Mouse (Mus musculus) urinary bladder, postnatal 14 days (tissue): ENCODE measurements around the gene Ptov1.
A peak's percentile ranks its signal among the peaks of the same experiment; 100 is the strongest.

Source experiments
- DNase-seq: peaks from one replicate; pipeline ENCODE4 v3.0.0; 2021; ENCODE audit warnings: low spot score

Gene Ptov1

DNA sequence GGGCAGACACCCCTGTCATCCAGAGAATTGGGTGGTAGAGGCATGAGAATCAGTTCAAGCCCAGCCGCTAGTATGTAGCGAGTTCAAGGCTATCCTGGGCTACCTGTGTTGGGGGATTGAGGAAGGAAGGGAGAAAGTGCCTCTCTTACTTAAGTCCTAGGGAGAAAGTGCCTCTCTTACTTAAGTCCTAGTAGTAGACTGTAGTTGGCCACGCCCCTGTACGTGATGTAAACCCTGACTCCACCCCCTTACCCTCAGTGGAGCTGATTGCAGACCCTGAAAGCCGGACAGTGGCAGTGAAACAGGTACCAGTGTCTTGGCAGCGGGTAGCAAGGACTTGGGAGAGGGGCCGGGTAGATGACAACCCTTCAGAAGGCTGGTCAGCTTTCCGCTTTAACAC, 11.7 kb downstream of the Ptov1 start:
- DNase-seq, result no peak

- DNase-seq, result peak; percentile 84
Measured at GRCm38 (mm10) chr7:44857042-44857552, 12.5 kb downstream of the Ptov1 start, which contains the start of gene Pnkp. Gene Pnkp (plus strand): TSS chr7:44857139.

- no peak for DNase-seq
Measured at GRCm38 (mm10) chr7:44856265-44856916, 13.2 kb downstream of the Ptov1 start.

DNA sequence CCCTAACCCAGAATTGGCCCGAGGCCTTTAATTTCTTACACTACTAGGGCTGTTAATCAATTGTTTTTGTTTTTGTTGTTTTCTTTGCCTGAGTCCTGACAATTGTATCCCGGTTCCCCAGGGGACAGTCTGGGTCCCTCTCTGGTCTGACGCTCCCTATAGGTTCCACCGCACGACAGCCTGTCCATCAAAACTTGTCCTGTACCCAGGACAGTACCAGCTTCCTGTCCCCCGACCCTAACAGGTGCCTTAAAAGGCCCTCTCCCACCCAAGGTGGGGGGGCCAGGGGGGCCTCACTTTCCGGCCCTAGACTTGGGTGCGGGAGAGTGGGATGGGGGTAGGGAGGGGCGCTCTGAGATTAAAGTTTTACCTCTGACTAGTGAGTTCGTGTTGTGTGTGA, 14.6 kb downstream of the Ptov1 start:
- DNase-seq, result no peak

DNA sequence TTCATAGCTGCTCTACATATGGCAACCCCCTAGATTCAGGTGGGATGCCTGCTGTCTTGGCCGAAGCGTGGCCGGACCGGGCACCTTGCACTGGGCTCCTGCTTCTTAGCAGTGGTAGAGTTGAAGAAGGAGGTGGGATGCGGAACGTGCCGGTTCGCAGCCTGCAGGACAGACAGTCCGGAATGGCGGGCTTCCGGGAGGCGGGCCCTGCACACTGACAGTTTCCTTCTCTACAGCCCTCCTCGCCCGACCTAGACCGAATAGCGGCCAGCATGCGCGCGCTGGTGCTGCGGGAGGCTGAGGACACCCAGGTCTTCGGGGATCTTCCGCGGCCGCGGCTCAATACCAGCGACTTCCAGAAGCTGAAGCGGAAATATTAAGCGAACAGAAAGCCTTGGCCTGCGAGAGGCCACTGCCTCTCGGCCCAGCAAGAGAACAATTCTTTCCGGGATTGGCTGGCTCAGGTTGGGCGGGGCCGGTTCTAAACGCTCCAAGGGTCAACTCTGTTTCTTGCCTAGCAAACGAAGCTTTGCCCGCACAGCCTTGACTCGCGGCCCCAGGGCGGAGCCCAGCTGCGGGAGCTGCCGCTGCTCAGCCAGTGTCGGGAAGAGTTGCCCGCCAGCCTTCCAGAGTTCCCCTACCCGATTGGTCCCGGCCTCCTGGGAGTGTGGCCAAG, 15.1 kb downstream of the Ptov1 start:
- peak; percentile 89 for DNase-seq

GRCm38 (mm10) chr7:44853596-44854355, 15.8 kb downstream of the Ptov1 start:
- no peak for DNase-seq

- no peak for DNase-seq
Measured at GRCm38 (mm10) chr7:44853065-44853464, 16.5 kb downstream of the Ptov1 start.

DNA sequence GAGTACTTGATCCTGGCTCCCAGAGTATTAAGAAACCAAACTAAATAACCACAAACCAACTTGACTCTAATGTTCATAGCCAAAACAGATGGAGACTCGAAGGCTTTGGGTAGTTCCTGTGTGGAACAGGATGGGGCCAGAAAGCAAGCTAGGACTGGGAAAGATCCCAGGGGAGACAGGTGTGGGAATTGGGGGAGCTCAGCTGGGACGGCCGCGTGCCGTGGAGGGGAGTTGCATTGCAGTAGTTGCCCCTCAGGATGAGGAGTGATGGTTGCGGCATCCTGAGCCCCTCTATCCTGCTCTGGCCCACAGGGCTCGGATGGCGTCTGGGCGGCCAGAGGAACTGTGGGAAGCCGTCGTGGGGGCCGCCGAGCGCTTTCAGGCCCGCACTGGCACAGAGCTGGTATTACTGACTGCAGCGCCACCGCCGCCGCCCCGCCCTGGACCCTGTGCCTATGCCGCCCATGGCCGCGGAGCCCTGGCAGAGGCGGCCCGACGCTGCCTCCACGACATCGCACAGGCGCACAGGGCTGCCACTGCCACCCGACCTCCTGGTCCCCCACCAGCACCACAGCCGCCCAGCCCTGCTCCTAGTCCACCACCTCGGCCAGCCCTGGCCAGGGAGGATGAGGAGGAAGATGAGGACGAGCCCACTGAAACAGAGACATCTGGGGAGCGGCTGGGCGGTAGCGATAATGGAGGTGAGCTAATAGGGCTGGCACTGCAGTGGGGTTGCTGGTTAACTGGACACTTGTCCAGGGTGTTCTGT, 17.1 kb downstream of the Ptov1 start:
- no peak for DNase-seq

DNA sequence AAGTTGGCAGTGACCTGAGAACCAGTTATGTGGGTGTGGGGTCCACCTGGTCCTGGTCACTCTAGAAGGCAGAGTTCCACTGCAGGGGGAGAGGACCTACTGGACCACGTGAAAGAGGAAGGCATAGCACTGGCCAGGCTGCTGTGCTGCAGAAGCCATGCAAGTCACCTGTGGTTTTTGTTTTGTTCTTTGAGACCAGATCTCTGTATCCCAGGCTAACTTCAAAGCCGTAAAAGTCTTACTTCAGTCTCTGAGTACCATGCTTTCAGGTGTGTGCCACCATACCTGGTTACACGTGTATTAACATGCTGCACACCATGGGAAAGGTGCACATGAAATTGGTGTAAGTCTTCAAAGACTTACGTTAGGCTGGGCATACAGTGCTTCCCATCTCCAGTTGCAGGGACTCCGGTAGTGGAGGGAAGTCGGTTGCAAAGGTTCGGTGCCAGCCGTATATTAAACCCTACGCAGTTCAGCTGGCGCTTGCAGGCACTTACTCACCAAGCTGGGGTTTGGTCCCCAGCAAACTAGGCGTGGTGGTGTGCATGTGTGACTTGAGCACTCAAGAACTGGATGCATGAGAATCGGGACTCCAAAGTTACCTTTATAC, 17.9 kb downstream of the Ptov1 start:
- no peak for DNase-seq

- DNase-seq, result no peak
Measured at GRCm38 (mm10) chr7:44850789-44851624, 18.6 kb downstream of the Ptov1 start.

- DNase-seq, result peak; percentile 79
Measured at GRCm38 (mm10) chr7:44850146-44850545, 19.4 kb downstream of the Ptov1 start.

- peak; percentile 91 for DNase-seq
Measured at GRCm38 (mm10) chr7:44849416-44850111, 20.0 kb downstream of the Ptov1 start.

- peak; percentile 99 for DNase-seq
Measured at GRCm38 (mm10) chr7:44848561-44849415, 20.8 kb downstream of the Ptov1 start, which contains the start of the genes Akt1s1 and Tbc1d17. Gene Akt1s1 (plus strand): TSS chr7:44848991. Gene Tbc1d17 (minus strand): TSS chr7:44849079.

DNA sequence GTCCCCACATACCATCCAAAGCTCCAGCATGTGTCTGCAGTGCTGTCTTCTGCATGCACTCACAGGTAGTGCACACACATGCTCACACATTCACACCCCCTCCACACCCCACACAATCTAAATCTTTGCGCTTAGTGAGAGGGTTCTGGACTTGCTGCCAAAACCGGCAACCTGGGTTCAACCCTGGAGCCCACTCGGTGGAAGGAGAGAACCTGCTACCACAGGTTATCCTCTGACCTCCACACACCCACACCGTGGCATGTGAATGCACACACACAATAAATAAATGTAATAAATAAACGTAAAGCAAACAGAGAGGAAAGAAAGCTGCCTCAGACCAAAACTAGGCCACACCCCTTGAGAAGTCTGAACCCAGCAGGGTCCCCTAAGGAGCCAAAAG, 21.8 kb downstream of the Ptov1 start:
- DNase-seq, result no peak

DNA sequence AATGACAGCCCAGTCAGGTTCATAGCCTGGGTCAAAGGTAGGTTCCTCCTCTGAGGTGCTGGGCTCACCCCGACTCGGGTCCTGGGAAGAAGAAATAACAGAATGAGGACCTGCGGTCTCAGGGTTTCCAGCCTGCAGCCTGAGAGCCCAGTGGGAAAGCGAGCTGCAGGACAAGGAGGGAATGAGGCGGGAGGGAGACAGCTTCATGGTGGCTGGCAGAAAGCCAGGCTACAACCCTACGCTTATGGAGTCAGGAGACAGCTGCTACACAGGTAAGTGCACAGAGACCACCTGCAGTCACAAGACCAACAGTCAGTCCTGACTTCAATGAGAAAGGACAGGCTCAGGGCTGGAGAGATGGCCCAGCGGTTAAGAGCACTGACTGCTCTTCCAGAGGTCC, 22.8 kb downstream of the Ptov1 start:
- no peak for DNase-seq

- no peak for DNase-seq
Measured at GRCm38 (mm10) chr7:44845006-44845405, 24.6 kb downstream of the Ptov1 start.

DNA sequence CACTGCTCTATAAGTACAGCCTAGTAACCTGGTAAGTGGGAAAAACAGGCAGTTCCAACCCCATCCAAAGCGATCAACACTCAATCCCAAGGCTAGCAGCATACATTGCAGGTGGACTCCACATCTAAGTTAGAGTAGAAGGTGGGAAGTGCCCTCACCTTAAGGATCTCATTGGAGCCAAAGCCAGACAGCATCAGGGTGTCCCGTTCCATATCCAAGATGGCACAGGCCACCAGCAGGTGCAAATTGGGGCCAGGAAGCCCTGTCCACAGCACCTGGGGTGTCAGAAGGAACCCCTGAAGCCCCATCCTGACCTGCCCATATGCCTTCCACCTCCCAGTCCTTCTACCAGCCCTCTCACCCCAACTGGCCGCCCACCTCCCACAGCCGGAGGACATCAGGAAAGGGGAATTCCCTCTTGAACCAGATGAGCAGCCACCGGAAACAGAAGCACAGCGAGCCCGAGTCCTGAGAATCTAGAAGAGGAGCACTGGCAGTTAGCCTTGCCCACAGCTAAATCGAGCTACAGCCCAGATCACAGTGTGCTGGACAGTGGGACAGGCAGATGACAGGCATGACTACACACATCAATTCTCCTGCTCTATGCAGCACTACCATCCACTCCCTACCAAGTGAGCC, 27.6 kb downstream of the Ptov1 start:
- DNase-seq, result no peak

DNA sequence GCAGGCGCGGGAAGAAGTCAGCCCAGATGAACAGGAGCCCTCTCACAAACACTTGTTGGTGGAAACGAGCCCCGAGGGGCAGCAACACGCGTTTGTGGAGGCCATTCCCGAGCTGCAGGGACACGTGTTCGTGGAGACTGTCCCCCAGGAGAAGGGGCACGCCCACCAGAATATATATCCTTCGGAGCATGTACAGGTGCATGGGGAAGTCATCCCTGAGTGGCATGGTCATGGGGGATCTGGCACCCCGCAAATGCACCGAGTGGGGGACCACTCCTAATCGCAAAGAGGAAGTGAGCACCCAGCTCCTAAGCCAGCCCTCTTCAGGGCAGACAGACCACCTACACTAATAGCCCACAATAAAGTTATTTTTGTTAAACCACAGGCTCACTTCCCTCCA, 29.2 kb downstream of the Ptov1 start:
- no peak for DNase-seq
